Mouse (Mus musculus): Measurements from ENCODE around the gene Thada.

DNA sequence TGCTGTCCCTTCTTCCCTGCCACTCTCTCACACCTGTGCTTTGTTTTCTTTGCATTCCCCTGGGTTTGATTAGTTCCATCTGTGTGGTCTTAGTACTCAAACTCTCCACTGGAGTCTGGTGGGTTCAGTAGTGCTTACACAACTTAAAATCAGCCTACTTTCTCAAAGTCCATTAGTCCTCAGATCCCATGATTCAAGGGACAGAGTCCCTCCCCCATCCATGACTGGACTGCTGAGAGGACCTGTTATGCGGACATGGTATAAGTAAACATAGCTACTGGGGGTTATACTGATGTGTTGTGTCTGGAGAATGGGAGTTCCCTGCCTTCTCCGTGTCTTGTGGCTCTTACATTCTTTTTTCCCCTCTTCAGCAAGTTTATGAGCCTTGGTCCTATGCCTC, 237.8 kb downstream of the Thada start:
- TF ChIP-seq POLR2A (IDR thresholded peaks at IDR 0.05; ENCODE audit: borderline replicate concordance, control insufficient read depth, low read depth, low read length) (no peak), CTCF (IDR thresholded peaks at IDR 0.05; ENCODE audit: control insufficient read depth, insufficient read depth, low read length) (no peak)

All from bone marrow, adult 2 months (tissue).